Mouse (Mus musculus) CH12.LX (cell line): ENCODE measurements around the gene Robo2.

ENCODE experiments used
- JUN ChIP-seq: IDR thresholded peaks from 2 replicates; pipeline ENCODE4 v1.6.1; 2011; ENCODE audit warnings: low read depth, mild to moderate bottlenecking, low read length, improper control_type of control experiment, moderate library complexity; ENCODE audit not compliant: insufficient read depth
- MYC ChIP-seq: IDR thresholded peaks from 2 replicates; pipeline ENCODE4 v1.6.1; 2011; ENCODE audit warnings: low read depth, mild to moderate bottlenecking, improper control_type of control experiment, low read length
- POLR2A ChIP-seq: IDR thresholded peaks from 2 replicates; pipeline ENCODE4 v1.6.1; 2011; ENCODE audit warnings: low read depth, mild to moderate bottlenecking, improper control_type of control experiment, low read length

- no peak for TF ChIP-seq POLR2A
- no peak for TF ChIP-seq MYC
- no peak for TF ChIP-seq JUN
Observed at GRCm38 (mm10) chr16:74159189-74159588, 252.4 kb downstream of the Robo2 start.
